Mouse (Mus musculus): Measurements from ENCODE around the gene Procr.
"Not testable (repeated sequence)": the region's sequence is repeated elsewhere in the genome, so short reads cannot be mapped to it uniquely, and the experiment has no call there.

Procr gene

GRCm38 (mm10) chr2:155751014-155751786 lies at the start of gene Procr:
Gene Procr, plus strand, starts transcription at chr2:155751117.
- peak; percentile 98 for DNase-seq

- DNase-seq: no peak
Observed at GRCm38 (mm10) chr2:155701399-155701919, 49.5 kb upstream of the Procr start.

GRCm38 (mm10) chr2:155703630-155704029 lies 47.3 kb upstream of the Procr start:
- no peak for DNase-seq

GRCm38 (mm10) chr2:155707251-155707650 lies 43.7 kb upstream of the Procr start:
- peak; percentile 95 for DNase-seq

- DNase-seq: peak; percentile 87
Observed at GRCm38 (mm10) chr2:155710557-155710956, 40.4 kb upstream of the Procr start.

GRCm38 (mm10) chr2:155717082-155717990 lies 33.6 kb upstream of the Procr start:
- peak; percentile 98 for DNase-seq

GRCm38 (mm10) chr2:155720585-155720984 lies 30.3 kb upstream of the Procr start:
- no peak for DNase-seq

- no peak for DNase-seq
Observed at GRCm38 (mm10) chr2:155724036-155724435, 26.9 kb upstream of the Procr start.

GRCm38 (mm10) chr2:155724526-155724925 lies 26.4 kb upstream of the Procr start:
- DNase-seq: no peak

GRCm38 (mm10) chr2:155726302-155726701 lies 24.6 kb upstream of the Procr start:
- DNase-seq: no peak

GRCm38 (mm10) chr2:155727764-155728395 lies 23.0 kb upstream of the Procr start:
- DNase-seq: no peak

GRCm38 (mm10) chr2:155728742-155729141 lies 22.2 kb upstream of the Procr start:
- DNase-seq: peak; percentile 95

- DNase-seq: peak; percentile 99
Observed at GRCm38 (mm10) chr2:155729158-155729645, 21.7 kb upstream of the Procr start, which contains the start of gene Edem2. Gene Edem2, minus strand, starts transcription at chr2:155729475.

- DNase-seq: peak; percentile 93
Observed at GRCm38 (mm10) chr2:155735080-155735479, 15.8 kb upstream of the Procr start.

- DNase-seq: not testable (repeated sequence)
Observed at GRCm38 (mm10) chr2:155735766-155736165, 15.2 kb upstream of the Procr start, which contains the start of gene Gm17581. Gene Gm17581, minus strand, starts transcription at chr2:155735866.

GRCm38 (mm10) chr2:155736936-155737335 lies 14.0 kb upstream of the Procr start:
- no peak for DNase-seq

- DNase-seq: no peak
Observed at GRCm38 (mm10) chr2:155737803-155738202, 13.1 kb upstream of the Procr start.

GRCm38 (mm10) chr2:155742211-155742610 lies 8.7 kb upstream of the Procr start:
- no peak for DNase-seq

- DNase-seq: peak; percentile 94
Observed at GRCm38 (mm10) chr2:155742931-155743337, 8.0 kb upstream of the Procr start.

GRCm38 (mm10) chr2:155743351-155743750 lies 7.6 kb upstream of the Procr start:
- no peak for DNase-seq

- DNase-seq: no peak
Observed at GRCm38 (mm10) chr2:155745487-155745886, 5.4 kb upstream of the Procr start.

- DNase-seq: no peak
Observed at GRCm38 (mm10) chr2:155749394-155749793, 1.5 kb upstream of the Procr start.

- DNase-seq: no peak
Observed at GRCm38 (mm10) chr2:155755746-155756145, 4.8 kb downstream of the Procr start.
